Mouse (Mus musculus): ENCODE data around the gene Epm2a.
"Not testable (repeated sequence)": the region's sequence is repeated elsewhere in the genome, so short reads cannot be mapped to it uniquely, and the experiment has no call there.

Gene Epm2a

DNA sequence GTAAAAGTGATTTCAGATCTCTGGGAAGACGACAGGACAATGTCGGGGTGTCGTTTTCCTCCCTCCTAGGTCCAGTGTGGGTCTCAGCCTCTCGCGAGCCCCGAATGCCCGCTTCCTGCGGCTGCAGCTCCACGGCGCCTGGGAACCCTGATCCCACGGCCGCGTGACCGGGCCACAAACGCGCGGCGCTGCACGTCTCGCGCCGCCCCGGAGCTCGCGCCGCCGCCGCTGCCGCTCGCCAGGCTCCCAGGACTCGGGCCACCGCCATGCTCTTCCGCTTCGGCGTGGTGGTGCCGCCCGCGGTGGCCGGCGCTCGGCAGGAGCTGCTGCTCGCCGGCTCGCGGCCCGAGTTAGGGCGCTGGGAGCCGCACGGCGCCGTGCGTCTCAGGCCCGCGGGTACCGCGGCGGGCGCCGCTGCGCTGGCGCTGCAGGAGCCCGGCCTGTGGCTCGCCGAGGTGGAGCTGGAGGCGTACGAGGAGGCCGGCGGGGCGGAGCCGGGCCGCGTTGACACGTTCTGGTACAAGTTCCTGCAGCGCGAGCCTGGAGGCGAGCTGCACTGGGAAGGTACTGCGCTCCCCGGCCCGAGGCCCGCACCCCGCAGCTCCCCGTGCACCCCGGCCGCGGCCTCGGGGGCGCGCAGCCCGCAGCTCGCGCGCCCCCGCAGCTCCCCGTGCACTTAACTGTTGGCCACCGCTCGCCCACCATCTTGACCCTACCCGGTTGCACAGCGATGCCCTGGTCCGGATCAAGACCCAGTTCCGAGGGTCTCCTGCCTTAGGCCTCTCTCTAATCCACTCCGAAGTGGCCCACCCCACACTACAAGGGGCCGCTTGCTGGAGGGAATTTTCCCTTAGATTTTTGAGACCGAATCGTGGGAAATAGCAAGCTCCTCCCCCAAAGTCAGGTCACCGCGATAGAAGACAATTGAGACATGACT is at the start of gene Epm2a:
Epm2a (plus strand) TSS at position 200 of the 937 bp plus-strand sequence.
- DNase-seq: peak; percentile 81

GRCm38 (mm10) chr10:11298418-11298817 is 44.8 kb upstream of the Epm2a start:
- no peak for DNase-seq

GRCm38 (mm10) chr10:11305365-11306053 is 37.7 kb upstream of the Epm2a start:
- DNase-seq: no peak

- DNase-seq: no peak
These were observed 37.2 kb upstream of the Epm2a start for GRCm38 (mm10) chr10:11306054-11306367.

GRCm38 (mm10) chr10:11309866-11310265 is 33.3 kb upstream of the Epm2a start:
- DNase-seq: no peak

DNA sequence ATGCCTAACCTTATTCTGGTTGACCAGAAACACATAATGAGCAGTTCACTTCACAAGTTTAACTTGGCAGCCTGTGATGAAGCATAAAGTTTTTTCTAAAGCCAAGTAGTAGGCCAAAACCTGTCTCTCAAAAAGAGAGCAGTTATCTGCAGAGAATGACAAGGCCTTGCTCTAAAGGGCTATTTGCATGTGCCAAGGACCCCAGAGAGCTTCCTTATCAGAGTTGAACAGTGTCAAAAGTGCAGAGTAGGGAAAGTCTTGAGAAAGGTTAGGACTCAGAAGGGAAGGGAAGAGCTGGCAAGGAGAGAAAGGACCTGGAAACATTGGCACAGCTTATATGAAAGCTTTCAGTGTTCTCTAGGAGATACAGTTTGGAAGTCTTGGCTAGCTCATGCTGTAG is 32.7 kb upstream of the Epm2a start:
- no peak for DNase-seq

- not testable (repeated sequence) for DNase-seq
These were observed 25.2 kb upstream of the Epm2a start for GRCm38 (mm10) chr10:11317856-11318454.

DNA sequence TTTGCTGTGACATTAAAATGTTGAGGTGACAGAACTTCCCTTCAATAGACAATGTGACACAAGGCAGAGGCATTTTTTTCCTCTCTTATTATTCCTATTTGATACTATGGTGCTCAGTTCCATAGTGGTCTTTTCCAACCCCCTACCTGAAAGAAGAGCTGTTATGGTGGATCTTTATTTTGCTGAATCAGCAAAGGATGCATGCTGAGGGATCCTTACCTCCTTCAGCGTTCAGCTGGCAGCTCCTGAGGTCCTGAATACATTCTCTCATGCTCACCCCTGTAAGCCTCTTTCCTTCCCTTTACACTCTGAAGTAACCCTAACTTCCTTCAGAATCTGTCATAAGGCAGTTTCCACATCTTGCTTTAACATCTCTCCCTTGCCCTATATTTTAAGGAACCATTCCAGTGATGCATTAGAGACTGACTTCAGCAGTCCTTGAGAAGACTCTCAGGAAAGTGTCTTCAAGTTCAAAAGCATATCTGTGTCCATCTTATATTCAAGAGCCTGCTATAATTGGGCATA is 23.7 kb upstream of the Epm2a start:
- DNase-seq: no peak

- no peak for DNase-seq
These were observed 20.9 kb upstream of the Epm2a start for GRCm38 (mm10) chr10:11322316-11322715.

DNA sequence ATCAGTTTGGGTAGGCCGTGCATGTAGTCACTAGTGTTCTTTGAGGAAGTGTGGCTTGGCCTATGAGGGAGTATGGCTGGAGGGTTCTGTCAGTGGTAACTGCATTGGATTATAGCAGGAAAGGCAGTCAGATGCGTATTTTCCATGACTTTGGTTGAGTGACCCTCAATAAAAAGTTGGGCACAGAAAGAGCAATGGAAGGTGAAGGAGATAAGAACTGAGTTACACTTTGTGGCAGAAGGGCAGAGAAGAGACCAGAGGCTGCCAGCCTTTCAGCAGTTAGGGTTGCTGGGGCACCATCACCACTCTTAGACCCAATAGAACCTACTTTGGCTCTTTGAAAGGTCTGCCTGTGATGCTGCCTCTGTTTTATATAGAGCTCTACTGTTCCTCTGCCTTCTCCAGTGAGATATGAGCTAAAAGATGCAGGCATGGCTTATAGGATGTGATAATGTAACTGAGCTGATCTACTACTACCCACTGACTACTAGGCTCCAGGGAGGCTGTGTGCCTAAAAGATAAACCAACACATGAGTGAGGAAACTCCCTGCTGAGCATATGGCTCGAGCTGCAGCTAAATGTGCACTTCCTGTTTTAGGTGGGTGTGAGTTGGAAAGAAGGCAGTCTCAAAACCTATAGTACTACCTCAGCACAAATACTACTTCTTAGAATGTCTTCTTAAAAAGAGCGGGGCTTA is 19.9 kb upstream of the Epm2a start:
- DNase-seq: no peak

GRCm38 (mm10) chr10:11326526-11326925 is 16.7 kb upstream of the Epm2a start:
- no peak for DNase-seq

GRCm38 (mm10) chr10:11344536-11345468 is 1.6 kb downstream of the Epm2a start:
- peak; percentile 24 for DNase-seq

GRCm38 (mm10) chr10:11350243-11350974 is 7.2 kb downstream of the Epm2a start:
- DNase-seq: not testable (repeated sequence)

DNA sequence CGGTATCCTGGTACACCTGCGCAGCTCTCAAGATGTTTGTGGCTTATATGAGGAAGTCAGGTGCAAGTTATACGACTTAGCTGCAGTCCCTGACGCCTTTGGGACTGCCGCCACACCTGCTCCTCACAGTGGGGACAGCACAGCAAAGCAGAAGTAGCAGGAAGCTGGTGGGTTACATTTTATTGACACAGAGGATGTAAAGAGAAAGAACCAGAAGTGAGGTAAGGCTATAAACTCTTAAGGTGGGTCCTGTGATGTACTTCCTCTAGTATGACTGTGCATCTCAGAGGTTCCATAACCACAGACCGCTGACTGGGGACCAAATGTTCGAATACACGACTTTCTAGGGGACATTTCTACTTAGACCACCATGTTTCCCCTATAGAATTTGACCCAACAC is 11.4 kb downstream of the Epm2a start:
- no peak for DNase-seq

- DNase-seq: no peak
These were observed 18.9 kb downstream of the Epm2a start for GRCm38 (mm10) chr10:11361985-11362692.

DNA sequence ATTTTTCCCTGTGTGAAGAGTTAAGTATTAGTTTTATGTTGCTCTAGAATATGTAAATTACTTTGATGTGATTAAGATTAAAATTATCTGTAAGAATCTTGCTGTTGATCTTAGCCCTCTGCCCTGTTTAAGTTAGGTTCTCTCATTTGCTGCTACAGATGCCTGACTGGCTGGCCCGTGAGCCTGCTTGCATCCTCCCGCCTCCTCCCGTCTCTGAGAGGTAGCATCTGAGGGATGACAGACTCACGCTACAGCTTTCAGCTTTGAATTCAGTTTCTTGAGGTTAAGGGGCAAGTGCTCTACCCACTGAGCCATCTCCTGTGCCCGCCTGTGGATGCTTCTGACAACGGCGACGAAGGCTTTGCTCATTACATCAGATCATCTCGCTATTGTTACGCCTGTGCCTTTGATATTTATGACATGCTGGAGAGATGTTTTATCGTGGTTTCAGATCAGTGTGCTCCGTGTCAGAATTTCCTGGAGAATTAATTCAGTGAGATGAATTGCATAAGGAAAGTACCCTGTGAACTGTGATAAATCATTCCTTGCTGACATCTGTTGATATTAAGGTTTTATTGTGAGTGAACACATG is 19.8 kb downstream of the Epm2a start:
- no peak for DNase-seq

- no peak for DNase-seq
These were observed 38.1 kb downstream of the Epm2a start for GRCm38 (mm10) chr10:11381302-11381701.

GRCm38 (mm10) chr10:11410926-11411325 is 67.7 kb downstream of the Epm2a start:
- DNase-seq: no peak

- no peak for DNase-seq
These were observed 76.9 kb downstream of the Epm2a start for GRCm38 (mm10) chr10:11420071-11420470.

Measured in cerebellum, adult 9-11 months (tissue).